Mouse (Mus musculus) C2C12 (cell line): ENCODE measurements at regions not wholly inside any gene's neighbourhood (a gene's known extent, or its start where the extent isn't known, plus 50 kb on each side); places are given as distances from the start of the nearest gene placed in this dataset.

Experiments used
- CEBPB ChIP-seq: IDR thresholded peaks from one replicate; pipeline ENCODE4 v1.6.1; 2011; ENCODE audit warnings: low read depth, mild to moderate bottlenecking, control low read depth, moderate library complexity
- CTCF ChIP-seq: IDR thresholded peaks from one replicate; pipeline ENCODE4 v1.5.1; 2011; ENCODE audit not compliant: control insufficient read depth, insufficient read depth, insufficient read length
- MAX ChIP-seq: IDR thresholded peaks from one replicate; pipeline ENCODE4 v1.6.1; 2011; ENCODE audit warnings: mild to moderate bottlenecking, control low read depth
- MYOD1 ChIP-seq: IDR thresholded peaks from one replicate; pipeline ENCODE4 v1.6.1; 2011; ENCODE audit warnings: low read depth; ENCODE audit not compliant: control insufficient read depth, insufficient read length
- MYOG ChIP-seq: IDR thresholded peaks from one replicate; pipeline ENCODE4 v1.6.1; 2011; ENCODE audit not compliant: control insufficient read depth, insufficient read length; ENCODE audit errors: extremely low read depth
- USF1 ChIP-seq: IDR thresholded peaks from one replicate; pipeline ENCODE4 v1.6.1; 2011; ENCODE audit warnings: low read depth, mild to moderate bottlenecking, control low read depth, moderate library complexity

- TF ChIP-seq CTCF (no peak), MYOD1 (peak; percentile 16), CEBPB (no peak), MAX (no peak), MYOG (no peak), USF1 (no peak)
Observed at GRCm38 (mm10) chr10:67458447-67459272, 76.6 kb upstream of the Egr2 start.
